In the genomic region with DNA sequence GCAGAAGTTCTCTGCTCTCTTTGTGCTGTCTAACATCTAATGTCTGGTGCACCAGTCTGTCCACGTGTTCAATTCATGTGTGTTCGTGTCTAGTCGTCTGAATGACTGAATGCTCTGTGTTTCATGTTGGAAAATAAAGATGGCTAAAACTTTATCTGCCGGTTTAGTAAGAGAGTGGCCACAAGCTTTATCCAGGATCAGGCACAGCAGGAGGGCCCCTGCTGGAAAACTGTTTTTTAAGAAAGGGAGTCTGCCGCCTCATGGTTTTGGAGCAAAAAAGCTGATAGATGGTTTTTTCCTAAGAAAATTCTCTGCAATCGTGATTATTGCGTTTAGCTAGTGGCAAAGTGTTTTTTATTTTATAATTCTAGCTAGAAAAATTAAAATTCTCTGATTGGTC, we compare ENCODE assay signal across 39 mouse cellular contexts. TPM values are rescaled to one million over a fixed set of nuclear protein-coding genes. Genes with fewer than 3 reads are reported as not detected.
"Had no signal": no experiment of that assay in that cellular context is flagged by ENCODE, and none has a peak within 500 bp of the region (broad histone marks: within the 10 kb centered on the region; RNA-seq: fewer than 3 reads in every experiment).

No protein-coding gene starts in this region.

RNA-seq across cellular contexts. Expression of a gene that starts 10.0 kb away (rescaled TPM):
- total RNA-seq: left cerebral cortex, postnatal 10 days; left cerebral cortex, postnatal 14 days; left cerebral cortex, postnatal 25 days; left cerebral cortex, postnatal 36 days; left cerebral cortex, postnatal 4 days; liver, adult 2 months; megakaryocyte progenitor cell, adult 5-6 weeks; megakaryocyte, adult 5-6 weeks; megakaryocyte-erythroid progenitor cell, adult 5-6 weeks; midbrain, postnatal 0 days; monocyte, adult 5-6 weeks had no signal
- polyA plus RNA-seq: limb, embryonic 10.5 days; limb, embryonic 11.5 days; limb, embryonic 12.5 days; limb, embryonic 13.5 days; limb, embryonic 14.5 days; limb, embryonic 15.5 days; liver, adult 2 months; liver, embryonic 11.5 days; liver, embryonic 12.5 days; liver, embryonic 13.5 days; liver, embryonic 14.5 days; liver, embryonic 15.5 days; liver, embryonic 16.5 days; liver, postnatal 0 days; lung, adult 2 months; lung, embryonic 14.5 days; lung, embryonic 15.5 days; lung, embryonic 16.5 days; lung, postnatal 0 days; macrophage; midbrain, embryonic 10.5 days; midbrain, embryonic 12.5 days; midbrain, embryonic 13.5 days; midbrain, embryonic 14.5 days; midbrain, embryonic 15.5 days; midbrain, embryonic 16.5 days; midbrain, postnatal 0 days; myocyte; neural tube, embryonic 11.5 days; neural tube, embryonic 12.5 days had no signal
